Mouse (Mus musculus): Measurements from ENCODE around the gene Lama5. TPM values are rescaled to one million over a fixed set of nuclear protein-coding genes. Genes with fewer than 3 reads are reported as not detected.
"Not testable (repeated sequence)": the region's sequence is repeated elsewhere in the genome, so short reads cannot be mapped to it uniquely, and the experiment has no call there.

Lama5 gene
- polyA plus RNA-seq, 1 experiment from 2014 or later, result 20.9 TPM

GRCm38 (mm10) chr2:180196610-180197322, 28.9 kb downstream of the Lama5 start:
- H3K4me1 ChIP-seq (replicated peaks), result no peaks in the 10 kb centered on the region
- H3K4me3 ChIP-seq (replicated peaks), result no peak overlapping the region
- H3K27ac ChIP-seq, result no peak overlapping the region
- ATAC-seq (ENCODE audit: insufficient number of reproducible peaks, insufficient read depth, low FRiP score, low TSS enrichment, low read depth), result no peak
- 67% methylated on average over 10 of the region's 12 CpGs for WGBS
- no peak overlapping the region for H3K4me2 ChIP-seq
- H3K36me3 ChIP-seq, result peaks cover 16% of the 10 kb centered on the region; the same call in 1 of the 2 replicates
- H3K9me3 ChIP-seq, result no peaks in the 10 kb centered on the region
- no peaks in the 10 kb centered on the region for H3K27me3 ChIP-seq
- H3K9ac ChIP-seq (replicated peaks), result no peak overlapping the region

DNA sequence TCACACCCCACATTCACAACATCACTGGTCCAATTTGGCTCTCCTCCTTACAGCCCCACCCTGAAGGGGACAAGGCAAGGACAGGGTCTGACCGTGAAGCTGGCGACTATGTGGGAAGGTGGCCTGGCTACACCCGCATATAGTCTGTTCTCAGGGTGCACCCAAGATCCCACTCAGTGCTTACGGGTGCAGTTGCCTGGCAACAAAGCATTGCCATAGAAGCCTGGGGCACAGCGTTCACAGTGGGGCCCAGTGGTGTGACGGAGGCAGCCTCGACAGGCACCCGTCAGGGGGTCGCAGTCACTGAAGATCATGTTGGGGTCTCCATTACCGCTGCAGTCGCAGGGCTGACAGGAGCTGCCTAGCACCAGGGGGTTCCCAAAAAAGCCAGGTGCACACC, 38.3 kb downstream of the Lama5 start:
- Histone ChIP-seq H3K36me3 (peaks cover 16% of the 10 kb centered on the region; the same call in 1 of the 2 replicates), H3K27ac (no peak overlapping the region)
- WGBS, result 89% methylated on average over 11 of the region's 11 CpGs

GRCm38 (mm10) chr2:180185686-180186085, 40.0 kb downstream of the Lama5 start:
- Histone ChIP-seq H3K4me2 (no peak overlapping the region), H3K36me3 (peaks cover 27% of the 10 kb centered on the region; the same call in 1 of the 2 replicates), H3K9ac (replicated peaks) (no peak overlapping the region), H3K9me3 (no peaks in the 10 kb centered on the region), H3K4me3 (replicated peaks) (no peak overlapping the region), H3K4me1 (replicated peaks) (no peaks in the 10 kb centered on the region), H3K27ac (no peak overlapping the region), H3K27me3 (no peaks in the 10 kb centered on the region)
- no peak for ATAC-seq (ENCODE audit: insufficient number of reproducible peaks, insufficient read depth, low FRiP score, low TSS enrichment, low read depth)
- WGBS, result 87% methylated on average over 14 of the region's 14 CpGs

More for the DNA sequence above, 38.3 kb downstream of the Lama5 start:
- Histone ChIP-seq H3K9ac (replicated peaks) (no peak overlapping the region), H3K4me1 (replicated peaks) (no peaks in the 10 kb centered on the region), H3K4me2 (no peak overlapping the region), H3K4me3 (replicated peaks) (no peak overlapping the region), H3K9me3 (no peaks in the 10 kb centered on the region), H3K27me3 (no peaks in the 10 kb centered on the region)
- ATAC-seq (ENCODE audit: insufficient number of reproducible peaks, insufficient read depth, low FRiP score, low TSS enrichment, low read depth), result no peak

GRCm38 (mm10) chr2:180184752-180185109, 40.9 kb downstream of the Lama5 start:
- peaks cover 29% of the 10 kb centered on the region for H3K36me3 ChIP-seq
- no peak overlapping the region for H3K4me2 ChIP-seq
- no peak overlapping the region for H3K27ac ChIP-seq
- H3K27me3 ChIP-seq, result no peaks in the 10 kb centered on the region
- no peak overlapping the region for H3K9ac ChIP-seq (replicated peaks)
- no peaks in the 10 kb centered on the region for H3K9me3 ChIP-seq
- ATAC-seq (ENCODE audit: insufficient number of reproducible peaks, insufficient read depth, low FRiP score, low TSS enrichment, low read depth), result no peak
- no peaks in the 10 kb centered on the region for H3K4me1 ChIP-seq (replicated peaks)
- 90% methylated on average over 6 of the region's 6 CpGs for WGBS
- H3K4me3 ChIP-seq (replicated peaks), result no peak overlapping the region

- no peak overlapping the region for H3K27ac ChIP-seq
- ATAC-seq (ENCODE audit: insufficient number of reproducible peaks, insufficient read depth, low FRiP score, low TSS enrichment, low read depth), result no peak
- peaks cover 35% of the 10 kb centered on the region for H3K36me3 ChIP-seq
- WGBS, result 78% methylated on average over 24 of the region's 24 CpGs
- H3K9me3 ChIP-seq, result no peaks in the 10 kb centered on the region
- H3K4me1 ChIP-seq (replicated peaks), result no peaks in the 10 kb centered on the region
- no peaks in the 10 kb centered on the region for H3K27me3 ChIP-seq
- no peak overlapping the region for H3K4me2 ChIP-seq
- H3K4me3 ChIP-seq (replicated peaks), result no peak overlapping the region
- H3K9ac ChIP-seq (replicated peaks), result no peak overlapping the region
Measured at GRCm38 (mm10) chr2:180184011-180184751, 41.5 kb downstream of the Lama5 start.

DNA sequence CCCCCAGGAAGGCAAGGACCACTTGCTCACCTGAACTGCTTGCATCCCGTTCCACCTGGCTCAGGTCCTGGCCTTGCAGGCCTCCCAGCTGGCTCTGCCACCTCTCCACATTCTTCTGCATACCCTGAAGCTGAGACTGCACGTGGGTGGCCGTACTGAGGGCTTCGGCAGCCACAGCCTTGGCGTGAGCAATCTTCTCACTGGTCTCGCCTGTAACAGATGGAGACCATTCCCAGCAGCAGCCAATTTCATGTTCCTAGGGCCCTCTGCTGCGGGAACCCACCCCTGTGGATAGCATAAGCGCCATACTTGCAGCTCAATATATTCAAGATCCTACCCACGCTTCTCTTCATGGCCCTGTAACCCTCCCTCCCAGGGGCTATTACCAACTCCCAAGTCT, 44.1 kb downstream of the Lama5 start:
- WGBS, result 86% methylated on average over 9 of the region's 9 CpGs
- peaks cover 57% of the 10 kb centered on the region for H3K36me3 ChIP-seq
- H3K9me3 ChIP-seq, result no peaks in the 10 kb centered on the region
- no peak overlapping the region for H3K4me2 ChIP-seq
- H3K4me1 ChIP-seq (replicated peaks), result no peaks in the 10 kb centered on the region
- ATAC-seq (ENCODE audit: insufficient number of reproducible peaks, insufficient read depth, low FRiP score, low TSS enrichment, low read depth), result no peak
- H3K4me3 ChIP-seq (replicated peaks), result no peak overlapping the region
- no peaks in the 10 kb centered on the region for H3K27me3 ChIP-seq
- no peak overlapping the region for H3K9ac ChIP-seq (replicated peaks)
- H3K27ac ChIP-seq, result no peak overlapping the region

GRCm38 (mm10) chr2:180175725-180176124, 49.9 kb downstream of the Lama5 start:
- no peak for ATAC-seq (ENCODE audit: insufficient number of reproducible peaks, insufficient read depth, low FRiP score, low TSS enrichment, low read depth)
- WGBS, result 92% methylated on average over 7 of the region's 7 CpGs
- no peak overlapping the region for H3K27ac ChIP-seq

DNA sequence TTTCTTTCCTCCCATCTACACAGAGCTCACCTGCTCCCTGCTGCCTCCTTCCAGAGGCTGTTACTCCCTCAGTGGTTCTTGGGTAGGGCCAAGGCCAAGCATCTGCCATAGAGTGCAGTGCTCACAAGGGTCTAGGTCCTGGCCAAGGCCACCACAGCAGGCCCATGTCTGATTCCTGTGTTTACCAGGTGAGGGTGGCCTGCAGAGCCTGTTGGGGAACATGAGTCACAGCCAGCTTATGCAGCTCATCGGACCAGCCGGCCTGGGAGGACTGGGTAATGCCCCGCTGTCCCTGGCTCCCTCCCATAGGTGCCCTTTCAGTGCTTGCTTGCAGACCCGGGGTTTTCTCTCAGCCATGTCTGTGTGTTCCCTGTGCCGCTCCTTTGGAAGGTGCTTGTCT, 51.5 kb downstream of the Lama5 start:
- Histone ChIP-seq H3K4me1 (replicated peaks) (peaks cover 19% of the 10 kb centered on the region), H3K9me3 (no peaks in the 10 kb centered on the region), H3K4me3 (replicated peaks) (no peak overlapping the region), H3K4me2 (no peak overlapping the region), H3K27me3 (no peaks in the 10 kb centered on the region), H3K36me3 (peaks cover 63% of the 10 kb centered on the region), H3K27ac (no peak overlapping the region), H3K9ac (replicated peaks) (no peak overlapping the region)
- no peak for ATAC-seq (ENCODE audit: insufficient number of reproducible peaks, insufficient read depth, low FRiP score, low TSS enrichment, low read depth)
- WGBS, result 87% methylated on average over 5 of the region's 5 CpGs

More at GRCm38 (mm10) chr2:180175725-180176124, 49.9 kb downstream of the Lama5 start:
- Histone ChIP-seq H3K9ac (replicated peaks) (no peak overlapping the region), H3K4me3 (replicated peaks) (no peak overlapping the region), H3K4me2 (no peak overlapping the region), H3K9me3 (no peaks in the 10 kb centered on the region), H3K4me1 (replicated peaks) (peaks cover 18% of the 10 kb centered on the region), H3K36me3 (peaks cover 72% of the 10 kb centered on the region), H3K27me3 (no peaks in the 10 kb centered on the region)

- H3K4me2 ChIP-seq; ATAC-seq (ENCODE audit: insufficient number of reproducible peaks, insufficient read depth, low FRiP score, low TSS enrichment, low read depth); H3K27me3 ChIP-seq; H3K9me3 ChIP-seq; H3K27ac ChIP-seq: not testable (repeated sequence)
- Histone ChIP-seq H3K36me3 (peaks cover 59% of the 10 kb centered on the region), H3K4me3 (replicated peaks) (peak overlapping the region; percentile 9; the same call in 1 of the 2 replicates), H3K4me1 (replicated peaks) (peaks cover 19% of the 10 kb centered on the region), H3K9ac (replicated peaks) (0 out of 2 replicates have a peak overlapping the region, but pooled peaks have one; percentile 94)
- WGBS, result 95% methylated on average over 8 of the region's 8 CpGs
Measured at GRCm38 (mm10) chr2:180173711-180174110, 51.9 kb downstream of the Lama5 start.

DNA sequence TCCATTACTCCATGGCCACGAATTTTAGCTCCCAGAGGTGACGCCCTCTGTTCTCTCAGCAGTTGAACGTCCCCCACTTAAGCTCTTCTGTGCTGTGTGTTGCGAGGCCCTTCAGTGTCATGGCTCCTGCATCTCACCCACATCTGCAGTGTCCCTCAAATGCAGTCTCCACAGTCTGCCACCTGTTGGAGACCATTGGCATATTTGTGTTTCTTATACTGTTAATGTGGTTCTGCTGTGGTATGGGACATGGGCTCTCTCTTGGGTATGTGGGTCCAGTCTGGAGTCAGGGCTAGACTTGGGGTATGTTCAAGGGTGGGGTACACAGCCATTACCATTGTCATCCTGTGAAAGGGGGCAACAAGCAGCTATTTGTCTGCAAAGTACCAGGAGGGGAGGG, 52.5 kb downstream of the Lama5 start:
- Histone ChIP-seq H3K4me3 (replicated peaks) (peak overlapping the region; percentile 98), H3K4me1 (replicated peaks) (peaks cover 19% of the 10 kb centered on the region), H3K36me3 (peaks cover 53% of the 10 kb centered on the region), H3K4me2 (peak overlapping the region; percentile 99), H3K9me3 (no peaks in the 10 kb centered on the region), H3K27ac (no peak overlapping the region), H3K9ac (replicated peaks) (peak overlapping the region; percentile 94; the same call in 1 of the 2 replicates), H3K27me3 (no peaks in the 10 kb centered on the region)
- WGBS, result 78% methylated on average over 4 of the region's 4 CpGs
- ATAC-seq (ENCODE audit: insufficient number of reproducible peaks, insufficient read depth, low FRiP score, low TSS enrichment, low read depth), result no peak

- WGBS, result 8% methylated on average over 8 of the region's 9 CpGs
- H3K4me2 ChIP-seq, result peak overlapping the region; percentile 99
- no peak for ATAC-seq (ENCODE audit: insufficient number of reproducible peaks, insufficient read depth, low FRiP score, low TSS enrichment, low read depth)
Measured at GRCm38 (mm10) chr2:180172152-180172551, 53.5 kb downstream of the Lama5 start.

More at GRCm38 (mm10) chr2:180172152-180172551, 53.5 kb downstream of the Lama5 start:
- Histone ChIP-seq H3K9me3 (no peaks in the 10 kb centered on the region), H3K4me1 (replicated peaks) (peaks cover 19% of the 10 kb centered on the region), H3K4me3 (replicated peaks) (peak overlapping the region; percentile 98), H3K36me3 (peaks cover 43% of the 10 kb centered on the region), H3K27me3 (no peaks in the 10 kb centered on the region), H3K9ac (replicated peaks) (peak overlapping the region; percentile 94), H3K27ac (0 out of 2 replicates have a peak overlapping the region, but pooled peaks have one; percentile 31)

Measured in limb, embryonic 12.5 days (tissue).